Mouse (Mus musculus): Measurements from ENCODE around the gene Dnaaf2. TPM values are rescaled to one million over a fixed set of nuclear protein-coding genes. Genes with fewer than 3 reads are reported as not detected.

Gene Dnaaf2
- polyA plus RNA-seq, 1 experiment from 2014 or later = 11.1 TPM

DNA sequence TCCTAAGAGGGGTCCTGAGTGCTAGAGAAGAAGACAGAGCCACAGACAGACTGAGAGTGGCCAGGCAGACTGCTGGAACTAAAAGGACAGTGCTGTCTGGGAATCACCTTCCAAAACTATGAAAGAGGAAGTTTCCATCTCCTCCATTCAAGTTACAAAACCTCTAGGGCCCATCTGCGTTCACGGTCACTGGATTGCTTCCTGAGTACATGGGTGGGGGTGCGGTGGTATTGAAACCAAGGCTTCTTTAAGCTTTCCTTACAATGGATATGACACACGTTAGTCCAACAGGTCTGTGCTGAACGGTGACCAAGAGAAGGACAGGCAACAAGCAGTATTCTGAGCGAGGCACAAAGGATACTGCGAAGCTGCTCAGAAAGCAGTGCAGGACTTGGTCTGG lies 16.2 kb upstream of the Dnaaf2 start:
- no peak overlapping the region for H3K9ac ChIP-seq
- 96% methylated on average over 7 of the region's 7 CpGs for WGBS
- no peaks in the 10 kb centered on the region for H3K9me3 ChIP-seq (replicated peaks)
- no peak overlapping the region for H3K27ac ChIP-seq
- ATAC-seq = no peak
- H3K27me3 ChIP-seq = no peaks in the 10 kb centered on the region
- peaks cover 59% of the 10 kb centered on the region for H3K36me3 ChIP-seq (ENCODE audit: poor library complexity, severe bottlenecking)
- H3K4me1 ChIP-seq = no peaks in the 10 kb centered on the region
- H3K4me3 ChIP-seq = no peak overlapping the region
- H3K4me2 ChIP-seq = no peak overlapping the region

DNA sequence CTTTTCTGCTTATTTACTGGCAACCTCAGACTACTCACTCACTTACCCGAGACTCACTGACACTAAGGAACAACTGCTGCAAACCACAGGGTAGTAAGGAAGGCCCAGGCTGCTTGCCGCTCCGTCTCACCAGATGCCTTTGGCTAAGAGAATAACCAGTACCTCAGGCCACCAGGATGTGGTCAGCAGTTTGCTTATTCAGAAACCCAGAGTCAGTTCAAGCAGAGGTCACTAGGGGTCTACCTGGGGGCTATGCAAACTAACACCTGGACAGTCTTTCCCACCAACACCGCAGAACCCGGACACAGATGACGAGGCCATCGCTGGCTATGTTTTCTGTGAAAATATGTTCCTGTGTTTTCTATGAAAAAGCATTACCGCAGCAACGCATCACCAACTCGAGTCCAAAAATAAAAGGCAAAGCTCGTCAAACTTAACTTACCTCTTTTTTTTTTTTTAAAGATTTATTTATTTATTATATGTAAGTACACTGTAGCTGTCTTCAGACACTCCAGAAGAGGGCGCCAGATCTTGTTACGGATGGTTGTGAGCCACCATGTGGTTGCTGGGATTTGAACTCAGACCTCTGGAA lies 15.1 kb upstream of the Dnaaf2 start:
- H3K4me1 ChIP-seq = no peaks in the 10 kb centered on the region
- no peak overlapping the region for H3K4me3 ChIP-seq
- 95% methylated on average over 13 of the region's 13 CpGs for WGBS

DNA sequence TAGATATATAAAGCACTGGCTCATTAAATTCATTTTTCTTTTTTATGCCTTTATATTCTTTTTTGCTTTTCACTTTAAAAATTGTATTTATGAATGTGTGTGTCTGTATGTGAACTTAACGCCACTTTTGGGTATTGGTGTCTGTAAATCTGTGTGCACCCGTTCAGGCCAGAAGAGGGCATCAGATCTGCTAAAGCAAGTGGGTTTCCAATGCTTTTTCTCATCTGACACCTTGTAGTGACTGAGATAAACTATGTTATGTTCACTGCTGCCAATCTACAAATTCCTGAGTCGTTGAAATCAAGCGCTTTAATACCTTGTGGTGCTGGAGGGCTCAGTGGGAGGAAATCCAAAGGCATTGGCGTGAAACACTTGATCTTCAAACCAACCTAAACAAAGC lies 12.8 kb upstream of the Dnaaf2 start:
- 84% methylated on average over 5 of the region's 5 CpGs for WGBS
- Histone ChIP-seq H3K4me2 (no peak overlapping the region), H3K9me3 (replicated peaks) (no peaks in the 10 kb centered on the region), H3K36me3 (ENCODE audit: poor library complexity, severe bottlenecking) (peaks cover 50% of the 10 kb centered on the region), H3K27ac (no peak overlapping the region), H3K9ac (no peak overlapping the region), H3K4me1 (no peaks in the 10 kb centered on the region), H3K27me3 (no peaks in the 10 kb centered on the region), H3K4me3 (no peak overlapping the region)
- no peak for ATAC-seq

More for the DNA sequence above, 15.1 kb upstream of the Dnaaf2 start:
- Histone ChIP-seq H3K36me3 (ENCODE audit: poor library complexity, severe bottlenecking) (peaks cover 56% of the 10 kb centered on the region), H3K27ac (no peak overlapping the region), H3K4me2 (no peak overlapping the region), H3K9ac (no peak overlapping the region), H3K27me3 (no peaks in the 10 kb centered on the region), H3K9me3 (replicated peaks) (no peaks in the 10 kb centered on the region)
- no peak for ATAC-seq

DNA sequence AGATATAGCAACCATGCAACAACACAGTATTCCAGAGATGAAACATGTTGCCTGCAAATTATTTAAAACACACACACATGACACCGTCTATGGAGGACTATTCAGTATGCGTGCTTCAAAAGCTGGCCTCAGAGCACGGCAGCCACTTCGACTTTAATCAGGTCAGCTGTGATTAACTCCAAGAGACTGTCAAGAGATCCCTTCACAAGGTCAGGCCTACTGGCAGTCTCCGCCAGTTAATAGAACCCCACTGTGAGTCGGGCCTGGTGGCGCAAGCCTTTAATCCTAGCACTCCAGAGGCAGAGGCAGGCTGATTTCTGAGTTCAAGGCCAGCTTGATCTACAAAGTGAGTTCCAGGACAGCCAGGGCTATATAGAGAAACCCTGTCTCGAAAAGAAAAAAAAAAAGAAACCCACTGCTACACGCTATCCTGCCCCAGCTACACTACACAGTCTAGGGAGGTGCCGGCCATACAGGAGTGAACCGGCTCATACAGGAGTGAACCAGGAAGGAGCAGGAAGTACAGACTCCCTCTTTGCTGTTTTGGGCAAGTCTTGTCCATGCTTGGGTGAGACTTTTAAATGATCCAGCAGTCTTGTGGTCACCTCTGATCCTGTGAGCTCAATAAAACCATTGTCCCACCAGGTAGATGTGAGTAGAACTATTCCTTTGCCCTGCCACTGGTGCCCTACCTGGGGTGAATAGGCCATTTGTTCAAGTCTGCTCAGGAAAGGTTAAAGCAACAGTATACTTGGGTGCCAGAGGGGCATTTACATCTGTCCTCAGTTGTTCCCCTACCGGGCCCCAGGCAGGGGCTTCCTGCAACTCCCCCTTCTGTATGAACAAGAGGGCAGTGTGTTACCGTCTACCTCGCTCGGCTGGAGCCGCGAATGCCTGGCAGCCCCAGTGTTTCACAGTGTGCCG lies 12.1 kb upstream of the Dnaaf2 start:
- Histone ChIP-seq H3K4me3 (no peak overlapping the region), H3K27me3 (no peaks in the 10 kb centered on the region), H3K9ac (no peak overlapping the region), H3K4me2 (no peak overlapping the region), H3K27ac (no peak overlapping the region), H3K36me3 (ENCODE audit: poor library complexity, severe bottlenecking) (peaks cover 46% of the 10 kb centered on the region), H3K4me1 (no peaks in the 10 kb centered on the region), H3K9me3 (replicated peaks) (no peaks in the 10 kb centered on the region)
- ATAC-seq = no peak
- 88% methylated on average over 18 of the region's 18 CpGs for WGBS

DNA sequence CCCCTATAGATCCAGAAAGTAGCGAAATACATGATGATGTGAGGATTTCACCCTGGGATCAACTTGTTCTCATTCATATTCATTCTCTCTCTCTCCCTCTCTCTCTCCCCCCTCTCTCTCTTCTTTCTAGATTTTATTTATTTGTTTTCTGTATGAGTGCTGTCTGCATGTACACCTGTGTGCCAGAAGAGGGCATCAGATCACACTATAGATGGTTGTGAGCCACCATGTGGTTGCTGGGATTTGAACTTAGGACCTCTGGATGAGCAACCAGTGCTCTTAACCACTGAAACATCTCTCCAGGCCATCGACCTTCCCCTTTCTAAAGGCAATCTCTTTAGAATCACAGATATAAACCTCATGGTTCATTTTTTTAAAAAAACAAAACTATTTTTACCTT lies 10.3 kb upstream of the Dnaaf2 start:
- no peak overlapping the region for H3K27ac ChIP-seq
- H3K4me3 ChIP-seq = no peak overlapping the region
- no peak overlapping the region for H3K4me2 ChIP-seq
- H3K4me1 ChIP-seq = no peaks in the 10 kb centered on the region
- WGBS = 90% methylated on average over 2 of the region's 2 CpGs
- H3K27me3 ChIP-seq = no peaks in the 10 kb centered on the region
- H3K9me3 ChIP-seq (replicated peaks) = no peaks in the 10 kb centered on the region
- no peak overlapping the region for H3K9ac ChIP-seq
- no peak for ATAC-seq
- H3K36me3 ChIP-seq (ENCODE audit: poor library complexity, severe bottlenecking) = peaks cover 34% of the 10 kb centered on the region; the same call in 1 of the 2 replicates

DNA sequence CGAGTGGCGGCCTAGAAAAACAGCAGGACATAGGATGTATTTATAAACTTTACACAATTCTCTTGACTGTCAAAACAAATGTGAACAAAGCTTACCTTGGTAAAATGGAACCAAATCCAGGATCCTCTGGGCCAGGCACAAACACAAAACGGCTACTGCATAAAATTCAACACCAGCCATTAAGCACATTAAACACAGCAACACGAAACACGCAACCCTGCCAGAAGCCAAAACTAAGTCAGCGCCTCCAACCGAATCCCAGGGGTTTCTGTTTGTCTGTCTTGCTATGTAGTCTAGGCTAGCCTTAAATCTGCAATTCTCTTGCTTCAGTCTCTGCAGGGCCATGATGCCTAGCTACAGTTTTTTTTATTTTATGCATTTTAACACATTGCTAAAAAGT lies 9.7 kb upstream of the Dnaaf2 start:
- Histone ChIP-seq H3K36me3 (ENCODE audit: poor library complexity, severe bottlenecking) (peaks cover 32% of the 10 kb centered on the region), H3K9ac (no peak overlapping the region), H3K27ac (no peak overlapping the region), H3K27me3 (no peaks in the 10 kb centered on the region), H3K9me3 (replicated peaks) (no peaks in the 10 kb centered on the region), H3K4me2 (no peak overlapping the region), H3K4me3 (no peak overlapping the region), H3K4me1 (no peaks in the 10 kb centered on the region)
- WGBS = 94% methylated on average over 7 of the region's 7 CpGs
- ATAC-seq = no peak

DNA sequence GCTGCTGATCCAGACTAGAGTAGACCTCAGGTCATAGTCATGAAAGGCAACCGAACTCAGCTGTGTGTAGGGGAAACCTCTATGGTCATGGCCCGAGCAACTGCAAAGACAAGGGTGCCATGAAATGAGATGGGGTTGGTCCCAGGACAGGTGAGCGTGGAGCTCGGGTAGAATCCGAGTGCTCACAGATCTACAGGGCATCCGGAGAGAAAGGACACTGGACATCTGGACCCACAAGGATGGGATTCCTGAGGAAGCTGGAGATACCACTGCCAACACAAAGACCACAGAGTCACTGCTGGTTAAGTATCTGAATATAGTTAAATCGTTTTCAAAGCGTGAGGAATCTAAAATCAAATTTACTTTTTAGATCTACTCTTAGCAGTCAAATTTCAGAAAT lies 9.2 kb upstream of the Dnaaf2 start:
- H3K9ac ChIP-seq = no peak overlapping the region

DNA sequence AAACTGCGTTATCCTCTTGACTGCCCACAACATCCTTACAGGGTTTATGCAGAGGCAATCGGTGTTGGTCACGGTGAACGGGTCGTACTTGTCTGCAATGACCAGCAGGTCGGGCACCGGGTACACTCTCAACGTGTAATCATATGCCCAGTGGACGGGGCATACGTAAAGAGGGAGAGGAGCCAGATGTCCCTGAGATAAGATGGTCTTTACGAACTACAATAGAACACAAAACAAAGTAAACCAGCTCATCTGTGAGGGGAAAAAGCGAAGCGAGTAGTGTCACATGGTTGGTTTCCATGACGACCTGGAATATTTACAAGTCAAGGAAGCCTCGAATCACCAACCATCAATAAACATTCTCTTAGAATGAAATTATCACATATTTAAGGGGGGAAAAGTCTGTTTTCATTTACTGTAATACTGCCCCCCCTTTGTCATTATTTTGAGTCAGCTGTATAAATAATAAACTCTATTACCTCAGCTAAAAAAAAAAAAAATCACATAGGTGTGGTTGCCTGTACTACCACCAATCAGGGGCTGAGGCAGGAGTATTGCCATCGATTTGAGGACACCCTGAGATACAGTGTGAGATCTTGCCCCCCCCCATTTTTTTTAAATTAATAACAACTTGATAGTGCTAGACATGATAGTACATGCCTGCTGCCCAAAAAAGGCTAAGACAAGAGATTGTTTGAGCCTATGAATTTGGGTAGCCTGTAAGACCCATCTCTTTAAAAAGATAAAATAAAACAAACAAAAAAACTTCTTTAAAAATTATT lies 6.0 kb upstream of the Dnaaf2 start, which contains the start of gene Gm49384:
Gene Gm49384, minus strand, starts transcription at position 216 of the 782 bp plus-strand sequence.
- Histone ChIP-seq H3K4me1 (peaks cover 3% of the 10 kb centered on the region; the same call in 1 of the 2 replicates), H3K4me3 (no peak within 1 kb of the TSS), H3K9ac (no peak within 1 kb of the TSS), H3K9me3 (replicated peaks) (no peaks in the 10 kb centered on the region), H3K36me3 (ENCODE audit: poor library complexity, severe bottlenecking) (peaks cover 46% of the 10 kb centered on the region), H3K4me2 (no peak within 1 kb of the TSS), H3K27me3 (no peaks in the 10 kb centered on the region), H3K27ac (no peak within 1 kb of the TSS)
- WGBS = 77% methylated on average over 16 of the region's 16 CpGs
- ATAC-seq = peak; percentile 61; the same call in 1 of the 2 replicates

More for the DNA sequence above, 9.2 kb upstream of the Dnaaf2 start:
- H3K4me2 ChIP-seq = no peak overlapping the region
- no peaks in the 10 kb centered on the region for H3K27me3 ChIP-seq
- 91% methylated on average over 8 of the region's 8 CpGs for WGBS
- H3K27ac ChIP-seq = no peak overlapping the region
- no peak for ATAC-seq
- H3K36me3 ChIP-seq (ENCODE audit: poor library complexity, severe bottlenecking) = peaks cover 34% of the 10 kb centered on the region
- no peak overlapping the region for H3K4me3 ChIP-seq
- no peaks in the 10 kb centered on the region for H3K9me3 ChIP-seq (replicated peaks)
- no peaks in the 10 kb centered on the region for H3K4me1 ChIP-seq

DNA sequence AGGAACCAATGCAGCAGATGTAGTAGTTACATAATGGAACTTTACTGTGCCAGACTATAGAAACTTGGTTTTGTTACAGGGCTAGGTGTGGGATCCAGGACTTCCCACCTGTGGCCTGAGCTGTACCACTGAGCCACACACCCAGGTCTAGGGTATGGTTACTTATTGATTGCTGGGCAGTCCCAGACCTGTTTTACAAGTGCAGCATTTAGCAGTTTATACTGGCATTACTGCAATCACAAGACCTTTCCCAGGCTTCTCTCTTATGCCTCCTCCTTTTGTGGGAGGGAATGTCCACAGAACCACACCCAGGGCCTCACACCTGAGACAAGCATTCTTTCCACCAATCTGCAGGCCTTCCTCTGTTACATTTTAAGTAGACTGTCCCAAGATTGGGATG lies 756 bp upstream of the Dnaaf2 start:
- ATAC-seq = no peak
- Histone ChIP-seq H3K9ac (0 out of 2 replicates have a peak overlapping the region, but pooled peaks have one; percentile 19), H3K4me1 (peaks cover 29% of the 10 kb centered on the region), H3K27me3 (no peaks in the 10 kb centered on the region), H3K9me3 (replicated peaks) (no peaks in the 10 kb centered on the region), H3K27ac (no peak overlapping the region), H3K4me3 (no peak overlapping the region), H3K4me2 (peak overlapping the region; percentile 91), H3K36me3 (ENCODE audit: poor library complexity, severe bottlenecking) (peaks cover 35% of the 10 kb centered on the region)

DNA sequence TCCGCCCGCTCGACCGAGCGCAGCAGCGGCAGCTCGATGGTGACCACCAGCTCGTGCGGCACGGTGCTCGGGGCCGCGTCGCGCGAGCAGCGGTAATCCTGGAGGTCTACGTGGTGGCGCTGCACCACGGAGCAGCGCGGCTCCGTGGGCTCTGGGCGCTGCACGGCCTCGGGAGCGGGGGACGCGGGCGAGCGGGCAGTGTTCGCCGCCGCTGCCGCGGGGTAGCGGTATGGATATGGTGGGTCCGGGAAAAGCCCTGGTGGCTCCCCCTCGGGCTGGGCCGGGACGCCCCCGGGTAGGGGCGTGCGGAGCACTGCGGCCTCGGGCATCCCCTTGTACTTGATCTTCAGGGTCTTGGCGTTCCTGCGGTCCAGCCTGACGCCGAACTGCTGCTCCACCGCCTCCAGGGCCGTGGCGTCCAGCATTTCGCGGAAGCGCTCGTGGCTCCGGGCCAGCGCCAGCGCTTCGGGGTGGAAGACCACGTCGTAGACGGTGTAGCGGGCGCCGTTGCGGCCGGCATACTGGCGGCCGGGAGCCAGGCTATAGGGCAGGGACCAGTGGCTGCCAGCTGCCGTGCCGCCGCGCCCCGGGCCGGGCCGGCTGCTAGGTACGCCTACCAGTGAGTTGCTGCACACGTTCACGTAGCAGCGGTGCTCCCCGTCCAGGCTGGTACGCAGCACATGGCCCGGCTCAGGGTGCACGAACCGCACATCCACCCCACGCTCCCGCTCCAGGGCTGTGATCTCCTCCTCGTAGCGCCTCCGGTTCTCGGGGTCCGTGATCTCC lies 658 bp downstream of the Dnaaf2 start:
- Histone ChIP-seq H3K9ac (peak overlapping the region; percentile 90), H3K9me3 (replicated peaks) (no peaks in the 10 kb centered on the region), H3K4me2 (peak overlapping the region; percentile 91), H3K4me3 (peak overlapping the region; percentile 93), H3K27me3 (no peaks in the 10 kb centered on the region), H3K36me3 (ENCODE audit: poor library complexity, severe bottlenecking) (peaks cover 27% of the 10 kb centered on the region), H3K27ac (peak overlapping the region; percentile 91), H3K4me1 (peaks cover 29% of the 10 kb centered on the region)
- ATAC-seq = peak; percentile 75
- under 1% methylated on average over 84 of the region's 94 CpGs for WGBS

Measured in forebrain, embryonic 13.5 days (tissue).